Mouse (Mus musculus) adrenal gland, adult 10 weeks (tissue): ENCODE results near the gene Gtsf1. TPM values are rescaled to one million over a fixed set of nuclear protein-coding genes. Genes with fewer than 3 reads are reported as not detected.

Experiments
- polyA plus RNA-seq: library from polyadenylated mRNA; stranded (reverse); fragments of 350-450 nt; fragmentation: Illumina TruSeq; extraction: RNeasy Lipid Tissue Mini Kit (QIAGEN cat#74804); gene quantifications from one replicate; pipeline ENCODE4 v1.2.3, GENCODE M21; 2014; ENCODE audit warnings: low read depth, low replicate concordance

Gene Gtsf1
- polyA plus RNA-seq = not detected

GRCm38 (mm10) chr15:103430241-103430640, at the start of gene Gtsf1:
TSS of gene Gtsf1 (minus strand) at chr15:103430470.

GRCm38 (mm10) chr15:103453551-103454218, 23.4 kb upstream of the Gtsf1 start, which contains the start of gene Nckap1l:
TSS of gene Nckap1l (plus strand) at chr15:103453794.

GRCm38 (mm10) chr15:103448369-103448768, 18.1 kb upstream of the Gtsf1 start, which contains the start of gene Gtsf2:
TSS of gene Gtsf2 (minus strand) at chr15:103448469.

GRCm38 (mm10) chr15:103366376-103367149, 63.7 kb downstream of the Gtsf1 start, which contains the start of gene Itga5:
TSS of gene Itga5 (minus strand) at chr15:103366763.

Other genes with a start within 250 kb of the Gtsf1 start
- gene Cbx5, start 190.7 kb downstream of the Gtsf1 start, polyA plus RNA-seq = 121 TPM
- 348 TPM for gene Hnrnpa1, start 190.0 kb downstream of the Gtsf1 start, polyA plus RNA-seq
- gene Nfe2, start 172.1 kb downstream of the Gtsf1 start, polyA plus RNA-seq = not detected
- gene Copz1, start 157.8 kb downstream of the Gtsf1 start, polyA plus RNA-seq = 93.5 TPM
- not detected for gene Gpr84, start 119.9 kb downstream of the Gtsf1 start, polyA plus RNA-seq
- not detected for gene Zfp385a, start 90.4 kb downstream of the Gtsf1 start, polyA plus RNA-seq
- 2.2 TPM for gene Itga5, start 63.7 kb downstream of the Gtsf1 start, polyA plus RNA-seq
- not detected for gene Gtsf2, start 18.0 kb upstream of the Gtsf1 start, polyA plus RNA-seq
- gene Nckap1l, start 23.3 kb upstream of the Gtsf1 start, polyA plus RNA-seq = 4.3 TPM
- 1.2 TPM for gene Pde1b, start 72.6 kb upstream of the Gtsf1 start, polyA plus RNA-seq
- gene Ppp1r1a, start 107.5 kb upstream of the Gtsf1 start, polyA plus RNA-seq = 3.8 TPM
- not detected for gene Glycam1, start 134.6 kb upstream of the Gtsf1 start, polyA plus RNA-seq